Mouse (Mus musculus): Measurements from ENCODE around the gene Lrpprc. TPM values are rescaled to one million over a fixed set of nuclear protein-coding genes. Genes with fewer than 3 reads are reported as not detected.

The Lrpprc gene
- polyA plus RNA-seq, 1 experiment from 2014 or later = 31.7 TPM

DNA sequence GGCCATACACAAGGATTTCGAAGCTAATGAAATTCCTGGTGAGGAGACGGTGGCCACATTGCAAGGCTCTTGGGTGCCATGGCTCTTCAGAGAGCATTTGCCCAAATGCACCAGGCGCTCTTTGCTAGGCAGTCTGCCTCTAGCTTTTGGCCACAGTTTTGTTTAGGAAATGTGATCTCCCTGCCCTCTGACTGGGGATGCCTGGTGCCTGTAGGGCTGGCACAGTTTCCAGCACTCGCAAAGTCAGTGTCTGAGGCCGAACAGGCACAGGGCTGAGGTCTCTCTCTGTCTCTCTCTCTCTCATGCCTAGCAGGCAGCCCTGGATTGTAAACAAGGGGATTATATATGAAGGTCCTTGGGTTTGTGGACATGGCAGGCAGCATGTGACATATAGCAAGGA, 100.5 kb downstream of the Lrpprc start:
- WGBS = 65% methylated on average over 5 of the region's 5 CpGs
- Histone ChIP-seq H3K4me3 (ENCODE audit: low read length) (no peak overlapping the region), H3K4me1 (replicated peaks; ENCODE audit: control insufficient read depth, insufficient read depth, low read length) (no peaks in the 10 kb centered on the region), H3K9me3 (ENCODE audit: control insufficient read depth, low read length) (no peaks in the 10 kb centered on the region), H3K36me3 (ENCODE audit: control insufficient read depth, insufficient read depth, low read length) (no peaks in the 10 kb centered on the region), H3K27ac (ENCODE audit: low read length) (no peak overlapping the region), H3K4me2 (ENCODE audit: low read depth, low read length) (no peak overlapping the region), H3K27me3 (ENCODE audit: control insufficient read depth, insufficient read depth, low read depth, low read length) (no peaks in the 10 kb centered on the region; the same call in 1 of the 2 replicates), H3K9ac (ENCODE audit: low read length) (no peak overlapping the region)
- no peak for ATAC-seq (ENCODE audit: low read depth)

DNA sequence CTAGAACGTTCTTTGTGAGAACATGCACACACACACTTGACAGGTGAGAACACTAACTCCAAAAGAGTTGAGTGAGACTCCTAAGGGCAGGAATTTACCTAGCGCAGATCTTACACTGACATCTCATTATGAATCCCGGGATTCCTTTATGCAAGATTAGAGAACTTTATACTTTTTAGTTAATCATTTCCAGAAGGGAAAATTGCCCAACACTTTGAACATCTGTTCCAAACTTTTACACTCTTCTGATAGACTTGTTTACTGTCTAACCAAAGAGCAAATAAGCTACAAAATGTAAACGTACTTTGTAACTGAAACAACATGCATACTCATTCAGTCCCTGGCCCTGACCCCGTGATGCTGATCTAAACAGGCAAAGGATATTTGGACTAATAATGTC, 101.3 kb downstream of the Lrpprc start:
- WGBS = 54% methylated on average over 5 of the region's 5 CpGs
- H3K4me1 ChIP-seq (replicated peaks; ENCODE audit: control insufficient read depth, insufficient read depth, low read length) = no peaks in the 10 kb centered on the region

DNA sequence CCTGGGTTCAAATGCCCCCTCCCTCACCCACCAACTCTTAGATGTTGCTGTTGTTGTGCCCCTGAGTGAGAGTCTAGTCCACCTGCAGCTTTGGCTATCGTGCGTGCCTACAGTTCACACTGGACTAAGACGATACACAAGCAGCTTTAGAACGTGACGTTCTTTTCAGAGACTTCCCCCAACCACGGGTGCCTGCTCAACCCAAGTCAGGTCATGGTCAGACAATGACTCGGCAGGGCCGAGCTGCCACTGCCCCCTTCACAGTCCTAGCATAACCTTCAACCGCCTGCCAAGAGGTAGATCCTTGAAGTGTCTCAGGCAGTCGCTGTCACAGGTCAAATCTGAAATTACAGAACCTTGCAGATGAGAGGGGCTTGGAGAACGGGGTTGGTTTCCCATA, 101.8 kb downstream of the Lrpprc start:
- Histone ChIP-seq H3K4me3 (ENCODE audit: low read length) (no peak overlapping the region), H3K9me3 (ENCODE audit: control insufficient read depth, low read length) (no peaks in the 10 kb centered on the region), H3K27ac (ENCODE audit: low read length) (no peak overlapping the region), H3K4me2 (ENCODE audit: low read depth, low read length) (no peak overlapping the region), H3K4me1 (replicated peaks; ENCODE audit: control insufficient read depth, insufficient read depth, low read length) (no peaks in the 10 kb centered on the region), H3K27me3 (ENCODE audit: control insufficient read depth, insufficient read depth, low read depth, low read length) (no peaks in the 10 kb centered on the region; the same call in 1 of the 2 replicates), H3K9ac (ENCODE audit: low read length) (no peak overlapping the region), H3K36me3 (ENCODE audit: control insufficient read depth, insufficient read depth, low read length) (no peaks in the 10 kb centered on the region)
- 81% methylated on average over 11 of the region's 11 CpGs for WGBS
- ATAC-seq (ENCODE audit: low read depth) = no peak

More for the DNA sequence above, 101.3 kb downstream of the Lrpprc start:
- Histone ChIP-seq H3K9me3 (ENCODE audit: control insufficient read depth, low read length) (no peaks in the 10 kb centered on the region), H3K4me2 (ENCODE audit: low read depth, low read length) (no peak overlapping the region), H3K9ac (ENCODE audit: low read length) (no peak overlapping the region), H3K36me3 (ENCODE audit: control insufficient read depth, insufficient read depth, low read length) (no peaks in the 10 kb centered on the region), H3K4me3 (ENCODE audit: low read length) (no peak overlapping the region), H3K27ac (ENCODE audit: low read length) (no peak overlapping the region), H3K27me3 (ENCODE audit: control insufficient read depth, insufficient read depth, low read depth, low read length) (no peaks in the 10 kb centered on the region; the same call in 1 of the 2 replicates)
- ATAC-seq (ENCODE audit: low read depth) = no peak

DNA sequence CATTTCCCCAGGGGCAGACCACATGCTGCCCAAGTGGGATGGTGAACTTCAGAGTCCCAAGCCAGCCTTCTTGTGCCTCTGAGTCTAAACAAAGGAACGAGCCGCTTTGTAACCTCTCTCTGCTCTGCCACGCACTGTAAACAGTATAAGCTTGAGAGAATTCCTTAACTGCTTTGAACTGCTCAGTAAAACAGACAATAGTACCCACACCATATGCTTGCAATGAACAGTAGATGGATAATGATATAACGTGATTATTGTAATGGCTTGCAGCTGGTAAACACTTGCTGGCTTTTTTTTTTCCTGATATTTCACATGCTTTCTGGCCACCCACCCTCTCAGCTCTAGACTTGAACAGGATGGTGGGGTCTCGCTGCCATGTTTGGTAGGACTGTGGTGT, 102.6 kb downstream of the Lrpprc start:
- H3K27me3 ChIP-seq (ENCODE audit: control insufficient read depth, insufficient read depth, low read depth, low read length) = no peaks in the 10 kb centered on the region; the same call in 1 of the 2 replicates
- no peak overlapping the region for H3K9ac ChIP-seq (ENCODE audit: low read length)
- 52% methylated on average over 5 of the region's 5 CpGs for WGBS
- no peak overlapping the region for H3K4me2 ChIP-seq (ENCODE audit: low read depth, low read length)
- no peaks in the 10 kb centered on the region for H3K4me1 ChIP-seq (replicated peaks; ENCODE audit: control insufficient read depth, insufficient read depth, low read length)
- H3K36me3 ChIP-seq (ENCODE audit: control insufficient read depth, insufficient read depth, low read length) = no peaks in the 10 kb centered on the region
- ATAC-seq (ENCODE audit: low read depth) = no peak
- H3K27ac ChIP-seq (ENCODE audit: low read length) = no peak overlapping the region
- H3K4me3 ChIP-seq (ENCODE audit: low read length) = no peak overlapping the region
- no peaks in the 10 kb centered on the region for H3K9me3 ChIP-seq (ENCODE audit: control insufficient read depth, low read length)

DNA sequence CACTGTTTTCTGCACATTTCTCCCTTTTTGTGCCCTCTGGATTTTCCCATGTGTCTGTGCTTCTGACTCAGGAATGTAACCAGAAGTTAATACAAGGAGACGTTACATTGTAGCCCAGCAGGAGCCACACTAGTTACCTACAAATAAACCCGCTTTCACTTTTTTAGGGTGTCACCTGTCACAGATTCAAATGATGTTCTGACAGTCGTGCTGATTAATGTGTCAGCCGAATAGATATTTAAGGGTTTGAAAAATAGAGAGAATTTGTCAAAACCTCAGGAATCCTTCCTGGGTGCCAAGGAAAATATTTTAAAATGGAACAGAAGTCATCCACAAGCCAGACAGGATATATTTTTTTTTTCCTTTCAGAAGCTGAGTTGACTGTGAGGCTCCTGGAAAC, 105.3 kb downstream of the Lrpprc start:
- no peak for ATAC-seq (ENCODE audit: low read depth)
- Histone ChIP-seq H3K4me2 (ENCODE audit: low read depth, low read length) (no peak overlapping the region), H3K27ac (ENCODE audit: low read length) (no peak overlapping the region), H3K9me3 (ENCODE audit: control insufficient read depth, low read length) (no peaks in the 10 kb centered on the region), H3K36me3 (ENCODE audit: control insufficient read depth, insufficient read depth, low read length) (no peaks in the 10 kb centered on the region), H3K27me3 (ENCODE audit: control insufficient read depth, insufficient read depth, low read depth, low read length) (no peaks in the 10 kb centered on the region), H3K4me3 (ENCODE audit: low read length) (no peak overlapping the region), H3K9ac (ENCODE audit: low read length) (no peak overlapping the region), H3K4me1 (replicated peaks; ENCODE audit: control insufficient read depth, insufficient read depth, low read length) (no peaks in the 10 kb centered on the region)
- 72% methylated on average over 4 of the region's 4 CpGs for WGBS

DNA sequence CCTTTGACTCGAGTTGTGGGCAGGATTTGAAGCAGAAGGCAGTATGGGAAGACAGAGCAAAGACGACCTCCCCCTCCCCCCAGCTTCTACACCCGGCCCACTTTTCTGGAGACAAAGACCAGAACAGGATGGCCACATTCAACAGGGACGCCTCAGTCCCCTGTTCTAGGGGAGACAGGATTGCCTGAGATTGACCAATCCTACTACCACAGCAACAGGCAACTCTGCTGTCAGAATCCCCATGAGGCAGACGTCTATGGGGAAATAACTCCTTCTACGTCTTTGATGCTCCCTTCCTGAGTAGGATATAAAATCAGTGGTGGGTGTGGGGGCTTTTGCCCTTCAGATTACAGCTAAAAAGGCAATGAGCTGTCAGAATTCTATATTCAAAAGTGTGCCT, 106.3 kb downstream of the Lrpprc start:
- Histone ChIP-seq H3K36me3 (ENCODE audit: control insufficient read depth, insufficient read depth, low read length) (no peaks in the 10 kb centered on the region), H3K27ac (ENCODE audit: low read length) (no peak overlapping the region), H3K9me3 (ENCODE audit: control insufficient read depth, low read length) (no peaks in the 10 kb centered on the region), H3K4me3 (ENCODE audit: low read length) (no peak overlapping the region), H3K4me2 (ENCODE audit: low read depth, low read length) (no peak overlapping the region), H3K9ac (ENCODE audit: low read length) (no peak overlapping the region), H3K27me3 (ENCODE audit: control insufficient read depth, insufficient read depth, low read depth, low read length) (no peaks in the 10 kb centered on the region), H3K4me1 (replicated peaks; ENCODE audit: control insufficient read depth, insufficient read depth, low read length) (no peaks in the 10 kb centered on the region)
- ATAC-seq (ENCODE audit: low read depth) = no peak
- 41% methylated on average over 6 of the region's 6 CpGs for WGBS

DNA sequence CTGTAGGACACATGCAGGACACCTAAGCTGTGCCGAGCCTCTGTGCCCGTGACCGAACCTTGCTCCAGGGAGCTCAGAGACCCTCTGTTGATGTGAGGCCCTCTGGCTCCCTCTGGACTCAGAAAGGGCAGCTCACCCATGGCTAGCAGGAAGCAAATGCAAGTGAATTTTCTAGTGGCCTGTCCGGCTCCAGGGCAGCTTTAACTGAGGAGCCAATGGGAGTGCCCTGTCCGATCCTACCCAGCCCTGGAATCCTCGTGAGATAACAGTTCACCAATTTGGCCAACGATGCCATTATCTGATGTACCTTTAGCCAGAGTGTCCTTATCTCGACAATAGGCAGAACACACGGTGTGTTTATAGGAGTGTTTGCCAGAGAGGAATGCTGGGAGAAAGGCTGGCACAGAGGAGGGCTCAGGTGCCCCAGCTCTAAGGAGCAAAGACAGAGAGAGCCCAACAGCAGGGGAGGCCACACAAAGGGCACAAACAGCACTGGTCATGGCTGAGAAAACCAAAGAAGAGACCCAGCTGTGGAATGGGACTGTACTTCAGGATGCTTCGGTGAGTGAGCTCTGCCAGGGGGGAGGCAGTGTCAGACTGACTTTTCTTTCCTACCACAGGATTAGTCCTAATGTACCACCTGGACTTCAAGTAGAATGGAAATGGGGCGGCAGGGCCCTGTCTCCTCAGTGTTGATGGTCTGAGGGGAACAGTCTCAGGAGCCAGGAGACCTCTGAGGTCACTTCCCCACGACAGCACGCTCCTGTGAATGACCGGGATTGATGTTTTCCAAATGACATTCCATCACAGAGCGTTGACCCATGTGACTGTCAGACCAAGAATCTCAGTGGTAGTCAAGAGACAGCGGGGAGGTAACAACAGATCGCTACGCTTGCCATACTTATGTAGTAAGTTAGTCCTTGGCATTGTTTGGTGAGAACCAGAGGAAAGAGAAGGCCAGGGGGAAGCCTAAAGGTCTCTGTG, 107.6 kb downstream of the Lrpprc start, which contains the start of gene Abcg5:
TSS of gene Abcg5 (minus strand) at position 278 of the 984 bp plus-strand sequence.
- H3K27ac ChIP-seq (ENCODE audit: low read length) = no peak within 1 kb of the TSS
- 64% methylated on average over 18 of the region's 18 CpGs for WGBS
- ATAC-seq (ENCODE audit: low read depth) = no peak

DNA sequence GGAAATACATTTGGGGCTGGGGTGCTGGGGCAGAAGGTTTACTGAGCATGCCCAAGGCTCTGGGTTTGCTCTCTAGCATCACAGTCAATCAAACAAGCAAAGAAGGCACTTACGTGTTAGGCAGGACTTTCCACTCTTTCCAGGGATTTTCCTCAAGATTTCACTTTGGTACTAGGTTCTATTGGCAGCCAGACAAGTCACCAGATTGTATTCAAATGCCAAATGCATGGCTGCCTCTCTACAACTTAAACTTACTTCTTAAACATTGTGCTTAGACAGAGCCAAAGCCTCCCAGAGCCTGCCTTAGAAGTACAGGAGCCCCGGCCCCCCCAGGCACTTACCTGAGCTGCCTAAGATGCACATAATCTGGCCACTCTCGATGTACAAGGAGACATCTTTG, 108.9 kb downstream of the Lrpprc start:
- Histone ChIP-seq H3K4me3 (ENCODE audit: low read length) (no peak overlapping the region), H3K36me3 (ENCODE audit: control insufficient read depth, insufficient read depth, low read length) (no peaks in the 10 kb centered on the region), H3K4me2 (ENCODE audit: low read depth, low read length) (no peak overlapping the region), H3K9me3 (ENCODE audit: control insufficient read depth, low read length) (no peaks in the 10 kb centered on the region), H3K27ac (ENCODE audit: low read length) (no peak overlapping the region), H3K27me3 (ENCODE audit: control insufficient read depth, insufficient read depth, low read depth, low read length) (no peaks in the 10 kb centered on the region), H3K4me1 (replicated peaks; ENCODE audit: control insufficient read depth, insufficient read depth, low read length) (no peaks in the 10 kb centered on the region), H3K9ac (ENCODE audit: low read length) (no peak overlapping the region)
- WGBS = 77% methylated on average over 3 of the region's 3 CpGs
- ATAC-seq (ENCODE audit: low read depth) = no peak

More for the DNA sequence above, 107.6 kb downstream of the Lrpprc start, which contains the start of gene Abcg5:
- Histone ChIP-seq H3K4me3 (ENCODE audit: low read length) (no peak within 1 kb of the TSS), H3K4me1 (replicated peaks; ENCODE audit: control insufficient read depth, insufficient read depth, low read length) (no peaks in the 10 kb centered on the region), H3K4me2 (ENCODE audit: low read depth, low read length) (no peak within 1 kb of the TSS), H3K27me3 (ENCODE audit: control insufficient read depth, insufficient read depth, low read depth, low read length) (no peaks in the 10 kb centered on the region), H3K9me3 (ENCODE audit: control insufficient read depth, low read length) (no peaks in the 10 kb centered on the region), H3K9ac (ENCODE audit: low read length) (no peak within 1 kb of the TSS), H3K36me3 (ENCODE audit: control insufficient read depth, insufficient read depth, low read length) (no peaks in the 10 kb centered on the region)

DNA sequence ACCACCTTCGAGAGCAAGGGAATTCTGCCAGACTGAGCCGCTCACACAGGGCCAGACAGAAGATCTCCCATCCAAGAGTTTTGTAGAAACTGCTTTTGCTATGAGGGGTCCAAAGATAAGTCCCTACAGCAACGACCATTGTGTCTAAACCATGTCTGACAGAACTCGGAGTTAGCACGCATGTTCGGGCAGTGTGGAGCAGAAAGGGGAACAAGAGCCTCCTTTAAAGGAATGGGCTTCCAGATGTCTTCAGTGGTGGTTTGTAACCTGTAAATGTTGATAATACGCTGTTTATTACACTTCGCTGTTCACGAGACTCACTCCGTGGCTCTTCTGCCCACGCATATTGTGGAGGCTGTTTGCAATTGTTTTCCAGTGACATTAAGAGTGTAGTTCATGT, 113.0 kb downstream of the Lrpprc start:
- WGBS = 87% methylated on average over 11 of the region's 11 CpGs

More for the DNA sequence above, 113.0 kb downstream of the Lrpprc start:
- Histone ChIP-seq H3K4me2 (ENCODE audit: low read depth, low read length) (no peak overlapping the region), H3K27ac (ENCODE audit: low read length) (no peak overlapping the region), H3K36me3 (ENCODE audit: control insufficient read depth, insufficient read depth, low read length) (no peaks in the 10 kb centered on the region), H3K9ac (ENCODE audit: low read length) (no peak overlapping the region), H3K4me3 (ENCODE audit: low read length) (no peak overlapping the region), H3K27me3 (ENCODE audit: control insufficient read depth, insufficient read depth, low read depth, low read length) (no peaks in the 10 kb centered on the region), H3K9me3 (ENCODE audit: control insufficient read depth, low read length) (no peaks in the 10 kb centered on the region), H3K4me1 (replicated peaks; ENCODE audit: control insufficient read depth, insufficient read depth, low read length) (peaks cover 4% of the 10 kb centered on the region; the same call in 1 of the 2 replicates)
- ATAC-seq (ENCODE audit: low read depth) = no peak

All from lung, embryonic 16.5 days (tissue).